Mouse (Mus musculus) small intestine, adult 2 months (tissue): ENCODE measurements around the gene Zcchc10.

Experiments used
- CTCF ChIP-seq: fragments of 200-500 bp; IDR thresholded peaks from 2 replicates; pipeline ENCODE4 v1.5.1; 2012; ENCODE audit warnings: low read depth, mild to moderate bottlenecking, control low read depth, inconsistent platforms, low read length, moderate library complexity, mixed read lengths; ENCODE audit not compliant: insufficient replicate concordance, insufficient read length; ENCODE audit errors: extremely low read depth
- POLR2A ChIP-seq: fragments of 200-500 bp; IDR thresholded peaks from 2 replicates; pipeline ENCODE4 v1.6.1; 2012; ENCODE audit warnings: low read depth, mild to moderate bottlenecking, control low read depth, inconsistent platforms, low read length, moderate library complexity

DNA sequence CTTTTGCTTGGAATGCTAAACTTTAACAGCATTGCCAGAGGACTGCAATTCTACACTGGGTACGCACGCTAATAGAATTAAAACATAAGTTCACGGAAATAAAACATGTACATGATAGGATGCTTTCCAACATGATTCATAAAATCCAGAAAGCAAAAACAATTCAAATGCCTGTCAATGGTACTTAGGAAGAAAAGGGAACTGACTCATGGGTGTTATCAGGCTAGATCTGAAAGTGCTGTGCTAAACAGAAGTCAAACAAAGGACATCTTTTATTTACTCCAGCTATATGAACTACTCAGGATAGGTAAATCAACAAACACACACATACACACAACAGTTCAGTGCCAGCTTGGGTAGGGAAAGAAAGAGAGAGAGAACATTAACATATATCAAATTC, 49.1 kb upstream of the Zcchc10 start:
- TF ChIP-seq CTCF (no peak), POLR2A (no peak)
